Mouse (Mus musculus) liver, embryonic 14.5 days (tissue): ENCODE measurements around the gene Lrrc1. TPM values are rescaled to one million over a fixed set of nuclear protein-coding genes. Genes with fewer than 3 reads are reported as not detected.

Experiments
- ATAC-seq: fragments of 200-750 bp; cut with Nextera tagmentation; 2 replicates; pipeline ENCODE4 v1.8.0; 2017; ENCODE audit warnings: moderate number of reproducible peaks, mild to moderate bottlenecking, moderate library complexity; ENCODE audit not compliant: insufficient read depth
- DNase-seq, 3 experiments: peaks; one replicate each; pipeline ENCODE4 v3.0.0-alpha.2; 2012 to 2013; ENCODE audit warnings: low read depth in 3 of 3, low spot score in 3 of 3
- H3K27ac ChIP-seq: fragments of 300-500 bp; sonication (generic); 2 replicates; pipeline ENCODE4 v1.5.1; 2014; ENCODE audit warnings: moderate library complexity, mild to moderate bottlenecking, control low read depth, inconsistent platforms
- H3K27me3 ChIP-seq: fragments of 300-500 bp; sonication (generic); 2 replicates; pipeline ENCODE4 v1.6.1; 2014; ENCODE audit warnings: mild to moderate bottlenecking, low read length, moderate library complexity; ENCODE audit not compliant: control insufficient read depth, insufficient read depth
- H3K36me3 ChIP-seq: fragments of 300-500 bp; sonication (generic); replicated peaks from 2 replicates; pipeline ENCODE4 v1.6.1; 2014; ENCODE audit warnings: low read depth; ENCODE audit not compliant: control insufficient read depth, insufficient read depth
- H3K4me1 ChIP-seq, 2 experiments: fragments of 200-500 bp in 1 of 2; fragments of 300-500 bp in 1 of 2; sonication (generic) in 1 of 2; replicated peaks; 2 replicates each; pipeline ENCODE4 v1.6.1; 2012 to 2014; ENCODE audit warnings: antibody characterized with exemption in 1 of 2, inconsistent platforms in 1 of 2, low read length in 1 of 2; ENCODE audit not compliant: control insufficient read depth in 2 of 2, insufficient read depth in 2 of 2
- H3K4me2 ChIP-seq: fragments of 300-500 bp; sonication (generic); 2 replicates; pipeline ENCODE4 v1.6.1; 2014; ENCODE audit warnings: low read depth, mild to moderate bottlenecking, control low read depth, moderate library complexity
- H3K4me3 ChIP-seq, 2 experiments: fragments of 200-500 bp in 1 of 2; fragments of 300-500 bp in 1 of 2; sonication (generic) in 1 of 2; 2 replicates each; pipeline ENCODE4 v1.5.1; 2012 to 2014; ENCODE audit warnings: low read depth in 2 of 2, low read length in 2 of 2, mild to moderate bottlenecking in 2 of 2, control low read depth in 1 of 2, inconsistent platforms in 1 of 2, moderate library complexity in 1 of 2; ENCODE audit not compliant: insufficient read depth in 1 of 2
- H3K9ac ChIP-seq: fragments of 300-500 bp; sonication (generic); replicated peaks from 2 replicates; pipeline ENCODE4 v1.6.1; 2014; ENCODE audit warnings: mild to moderate bottlenecking, control low read depth, moderate library complexity
- H3K9me3 ChIP-seq: fragments of 300-500 bp; sonication (generic); 2 replicates; pipeline ENCODE4 v1.6.1; 2016; ENCODE audit warnings: low read length, mixed read lengths; ENCODE audit not compliant: control insufficient read depth
- CTCF ChIP-seq: IDR thresholded peaks from 2 replicates; pipeline ENCODE4 v1.5.1; 2016; ENCODE audit warnings: antibody characterized with exemption, low read depth, control low read depth
- EP300 ChIP-seq: IDR thresholded peaks from 2 replicates; pipeline ENCODE4 v1.6.1; 2016; ENCODE audit warnings: antibody characterized with exemption, low read depth
- WGBS: fragments of 180-500 bp; shearing (Covaris S2); extraction: QIAGEN DNeasy Blood & Tissue Kit; methylation state at CpG from one replicate; pipeline ENCODE4 v1.1.7; 2014; ENCODE audit not compliant: insufficient replicate concordance; 5-methylcytosine and 5-hydroxymethylcytosine counted together
- polyA plus RNA-seq, 2 experiments: library from polyadenylated mRNA; depleted of rRNA in 1 of 2; stranded (reverse) in 1 of 2; unstranded in 1 of 2; fragments of >200 nt; fragmentation: Nextera tagmentation in 1 of 2; extraction: Ambion mirVana in 1 of 2; gene quantifications; 2 replicates each; pipeline versions ENCODE4 v1.2.1 to v1.2.3; 2012 to 2014

Gene Lrrc1
- polyA plus RNA-seq, 2 experiments = 3.1 to 3.2 TPM

- peak overlapping the region; percentile 94 for H3K4me2 ChIP-seq
- H3K4me3 ChIP-seq = peak overlapping the region; percentile 69 to 77
- WGBS = under 1% methylated on average over 40 of the region's 40 CpGs
- DNase-seq = no peak
- no peak overlapping the region for H3K27ac ChIP-seq
- H3K4me1 ChIP-seq = peaks cover 0 to 8% of the 10 kb centered on the region in 2 experiments; a peak in 2 of 4 replicates
- ATAC-seq = peak; percentile 55
- H3K9me3 ChIP-seq = no peaks in the 10 kb centered on the region
- H3K9ac ChIP-seq = peak overlapping the region; percentile 62
- H3K36me3 ChIP-seq = no peaks in the 10 kb centered on the region
- TF ChIP-seq CTCF (peak; percentile 21; the same call in 1 of the 2 replicates), EP300 (no peak)
- peaks cover 12% of the 10 kb centered on the region for H3K27me3 ChIP-seq
Measured at GRCm38 (mm10) chr9:77543351-77544321, 1.0 kb downstream of the Lrrc1 start.

GRCm38 (mm10) chr9:77541556-77541955, 3.1 kb downstream of the Lrrc1 start:
- ATAC-seq = no peak
- no peak for TF ChIP-seq EP300
- no peak for TF ChIP-seq CTCF
- H3K4me3 ChIP-seq = no peak overlapping the region
- no peak overlapping the region for H3K9ac ChIP-seq
- H3K27me3 ChIP-seq = peaks cover 12% of the 10 kb centered on the region
- H3K4me2 ChIP-seq = no peak overlapping the region
- no peak overlapping the region for H3K27ac ChIP-seq
- H3K4me1 ChIP-seq = peaks cover 0 to 12% of the 10 kb centered on the region in 2 experiments; a peak in 2 of 4 replicates
- 74% methylated on average over 7 of the region's 7 CpGs for WGBS
- no peaks in the 10 kb centered on the region for H3K9me3 ChIP-seq
- no peaks in the 10 kb centered on the region for H3K36me3 ChIP-seq
- no peak for DNase-seq

GRCm38 (mm10) chr9:77539232-77539631, 5.4 kb downstream of the Lrrc1 start:
- TF ChIP-seq EP300 (no peak), CTCF (no peak)
- ATAC-seq (no peak), DNase-seq (no peak)
- Histone ChIP-seq H3K4me1 (0 out of 4 replicates have a peak, but pooled peaks cover 0 to 8% of the 10 kb centered on the region in 2 experiments), H3K36me3 (no peaks in the 10 kb centered on the region), H3K27ac (no peak overlapping the region), H3K9me3 (no peaks in the 10 kb centered on the region), H3K4me2 (no peak overlapping the region), H3K27me3 (no peaks in the 10 kb centered on the region), H3K9ac (no peak overlapping the region), H3K4me3 (no peak overlapping the region)
- WGBS = 67% methylated on average over 9 of the region's 9 CpGs

GRCm38 (mm10) chr9:77537357-77537756, 7.3 kb downstream of the Lrrc1 start:
- no peaks in the 10 kb centered on the region for H3K27me3 ChIP-seq
- no peak overlapping the region for H3K4me3 ChIP-seq
- no peak for ATAC-seq
- TF ChIP-seq CTCF (no peak), EP300 (no peak)
- H3K9me3 ChIP-seq = no peaks in the 10 kb centered on the region
- WGBS = 32% methylated on average over 10 of the region's 10 CpGs
- H3K4me1 ChIP-seq = 0 out of 4 replicates have a peak, but pooled peaks cover 0 to 5% of the 10 kb centered on the region in 2 experiments
- no peak overlapping the region for H3K9ac ChIP-seq
- no peak overlapping the region for H3K27ac ChIP-seq
- DNase-seq = no peak
- H3K4me2 ChIP-seq = no peak overlapping the region
- no peaks in the 10 kb centered on the region for H3K36me3 ChIP-seq

GRCm38 (mm10) chr9:77536832-77537231, 7.8 kb downstream of the Lrrc1 start:
- TF ChIP-seq EP300 (no peak), CTCF (no peak)
- WGBS = 63% methylated on average over 7 of the region's 7 CpGs

More at GRCm38 (mm10) chr9:77536832-77537231, 7.8 kb downstream of the Lrrc1 start:
- H3K9me3 ChIP-seq = no peaks in the 10 kb centered on the region
- no peak overlapping the region for H3K27ac ChIP-seq
- ATAC-seq = no peak
- no peak overlapping the region for H3K4me2 ChIP-seq
- 0 out of 4 replicates have a peak, but pooled peaks cover 0 to 5% of the 10 kb centered on the region in 2 experiments for H3K4me1 ChIP-seq
- no peak for DNase-seq
- no peak overlapping the region for H3K9ac ChIP-seq
- no peaks in the 10 kb centered on the region for H3K27me3 ChIP-seq
- no peaks in the 10 kb centered on the region for H3K36me3 ChIP-seq
- H3K4me3 ChIP-seq = no peak overlapping the region
